Mouse (Mus musculus) forebrain, postnatal 0 days (tissue): ENCODE results near the gene Plxna4. TPM values are rescaled to one million over a fixed set of nuclear protein-coding genes. Genes with fewer than 3 reads are reported as not detected.

Source experiments
- ATAC-seq: fragments of 200-750 bp; cut with Nextera tagmentation; 2 replicates; pipeline ENCODE4 v1.8.0; 2017; ENCODE audit warnings: mild to moderate bottlenecking, moderate library complexity
- DNase-seq: peaks from one replicate; pipeline ENCODE4 v3.0.0-alpha.2; 2015
- H3K27ac ChIP-seq: fragments of 300-500 bp; sonication (generic); 2 replicates; pipeline ENCODE4 v1.5.1; 2014; ENCODE audit warnings: low read depth, mild to moderate bottlenecking, antibody characterized with exemption, low read length, moderate library complexity, mixed read lengths
- H3K27me3 ChIP-seq: fragments of 300-500 bp; sonication (generic); 2 replicates; pipeline ENCODE4 v1.6.1; 2014; ENCODE audit warnings: mild to moderate bottlenecking, low read length, mixed read lengths; ENCODE audit not compliant: insufficient read depth
- H3K36me3 ChIP-seq: fragments of 300-500 bp; sonication (generic); 2 replicates; pipeline ENCODE4 v1.6.1; 2014; ENCODE audit warnings: mild to moderate bottlenecking, moderate library complexity; ENCODE audit not compliant: insufficient read depth
- H3K4me1 ChIP-seq: fragments of 300-500 bp; sonication (generic); 2 replicates; pipeline ENCODE4 v1.6.1; 2014; ENCODE audit warnings: antibody characterized with exemption; ENCODE audit not compliant: insufficient read depth
- H3K4me2 ChIP-seq: fragments of 300-500 bp; sonication (generic); 2 replicates; pipeline ENCODE4 v1.6.1; 2014; ENCODE audit warnings: low read depth, mild to moderate bottlenecking, moderate library complexity
- H3K4me3 ChIP-seq: fragments of 300-500 bp; sonication (generic); 2 replicates; pipeline ENCODE4 v1.5.1; 2014; ENCODE audit warnings: low read depth, low read length, mixed read lengths
- H3K9ac ChIP-seq: fragments of 300-500 bp; sonication (generic); 2 replicates; pipeline ENCODE4 v1.6.1; 2014; ENCODE audit warnings: mild to moderate bottlenecking
- H3K9me3 ChIP-seq: fragments of 300-500 bp; sonication (generic); 2 replicates; pipeline ENCODE4 v1.6.1; 2016; ENCODE audit warnings: low read length
- CTCF ChIP-seq: sonication (generic); IDR thresholded peaks from 2 replicates; pipeline ENCODE4 v1.5.1; 2016; ENCODE audit warnings: antibody characterized with exemption, control low read depth, low read depth
- WGBS: fragments of 180-500 bp; shearing (Covaris S2); extraction: QIAGEN DNeasy Blood & Tissue Kit; methylation state at CpG from one replicate; pipeline ENCODE4 v1.1.7; 2014; 5-methylcytosine and 5-hydroxymethylcytosine counted together
- polyA plus RNA-seq: library from polyadenylated mRNA; unstranded; fragments of >200 nt; fragmentation: Nextera tagmentation; extraction: Ambion mirVana; gene quantifications from 2 replicates; pipeline ENCODE4 v1.2.1, GENCODE M21; 2015
- total RNA-seq: library from RNA; depleted of rRNA; stranded (reverse); fragments of >200 nt; gene quantifications from 2 replicates; pipeline ENCODE4 v1.2.3, GENCODE M21; 2014

Gene Plxna4
- total and polyA plus RNA-seq, 2 experiments from 2014 or later = 12.0 to 51.5 TPM

DNA sequence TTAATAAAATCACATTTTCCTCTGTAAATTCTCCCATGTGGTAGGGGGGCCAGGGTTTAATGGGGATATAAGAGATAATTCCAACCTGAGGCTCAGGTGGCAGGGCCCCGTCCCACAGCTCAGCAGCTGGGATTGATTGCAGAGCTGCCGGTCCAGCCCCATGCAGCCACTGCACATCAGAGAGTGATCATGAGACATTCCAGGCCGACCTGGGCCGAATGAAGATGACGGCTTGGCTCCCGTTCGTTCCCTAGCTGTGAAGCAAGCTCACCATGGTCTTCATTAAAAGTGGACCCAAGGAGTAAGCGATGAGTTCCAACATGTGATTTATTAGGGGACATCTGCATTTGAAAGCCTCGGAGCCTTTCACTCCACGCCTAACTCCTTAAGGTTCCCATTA is 206.5 kb downstream of the Plxna4 start:
- Histone ChIP-seq H3K4me2 (no peak overlapping the region), H3K9me3 (no peaks in the 10 kb centered on the region), H3K36me3 (no peaks in the 10 kb centered on the region), H3K9ac (no peak overlapping the region), H3K27ac (no peak overlapping the region), H3K4me1 (peaks cover 21% of the 10 kb centered on the region), H3K4me3 (no peak overlapping the region), H3K27me3 (no peaks in the 10 kb centered on the region)
- TF ChIP-seq CTCF = no peak
- DNase-seq (no peak), ATAC-seq (no peak)
- 61% methylated on average over 10 of the region's 10 CpGs for WGBS

DNA sequence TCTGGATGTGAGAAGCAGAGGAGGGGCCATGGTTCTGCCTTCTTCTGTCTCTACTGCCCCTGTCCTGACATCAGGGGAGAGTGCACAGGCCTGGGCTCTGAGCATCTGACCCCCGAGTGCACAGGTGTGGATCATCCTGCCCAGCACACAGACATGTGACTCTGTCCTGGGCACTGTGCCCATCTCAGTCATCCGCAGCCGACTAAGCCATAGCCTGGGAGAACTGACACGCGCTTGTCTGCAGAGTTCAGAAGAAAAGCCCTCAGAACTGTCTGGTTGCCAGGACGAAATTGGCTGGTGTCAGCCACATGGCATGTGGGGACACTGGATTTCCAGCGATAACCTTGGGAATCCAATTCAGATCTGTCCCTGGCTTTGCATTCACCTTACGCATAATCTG is 210.8 kb downstream of the Plxna4 start:
- no peaks in the 10 kb centered on the region for H3K9me3 ChIP-seq
- no peak overlapping the region for H3K4me3 ChIP-seq
- peaks cover 8% of the 10 kb centered on the region for H3K4me1 ChIP-seq
- no peak overlapping the region for H3K4me2 ChIP-seq
- DNase-seq = no peak
- no peak for ATAC-seq
- no peaks in the 10 kb centered on the region for H3K27me3 ChIP-seq
- H3K27ac ChIP-seq = 0 out of 2 replicates have a peak overlapping the region, but pooled peaks have one; percentile 4
- WGBS = 41% methylated on average over 8 of the region's 8 CpGs
- H3K9ac ChIP-seq = no peak overlapping the region
- H3K36me3 ChIP-seq = no peaks in the 10 kb centered on the region
- no peak for TF ChIP-seq CTCF

DNA sequence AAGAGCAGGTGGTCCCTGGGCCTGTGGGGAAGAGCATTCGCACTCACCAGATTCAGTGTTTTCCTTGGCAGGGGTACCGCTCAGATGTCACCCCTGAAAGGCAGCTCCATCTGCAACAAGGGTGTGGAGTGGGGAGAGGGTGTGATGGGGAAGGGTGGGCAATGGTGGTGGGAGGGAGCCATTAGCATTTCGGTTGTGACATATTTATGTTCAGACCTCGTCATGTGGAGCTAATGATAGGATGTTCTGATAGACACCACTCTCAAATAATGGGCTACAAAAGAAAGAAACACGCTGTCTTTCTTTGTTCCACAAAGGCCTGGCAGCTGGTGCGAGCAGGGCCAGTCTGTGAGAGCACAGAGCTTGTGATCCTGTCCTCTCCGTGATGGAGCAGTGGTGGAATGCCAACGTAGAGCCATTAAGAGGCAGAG is 214.0 kb downstream of the Plxna4 start:
- Histone ChIP-seq H3K4me1 (peaks cover 8% of the 10 kb centered on the region), H3K9ac (no peak overlapping the region), H3K27ac (peak overlapping the region; percentile 59; the same call in 1 of the 2 replicates), H3K4me3 (no peak overlapping the region), H3K27me3 (no peaks in the 10 kb centered on the region), H3K9me3 (no peaks in the 10 kb centered on the region), H3K36me3 (no peaks in the 10 kb centered on the region), H3K4me2 (no peak overlapping the region)
- ATAC-seq = peak; percentile 93
- no peak for TF ChIP-seq CTCF
- DNase-seq = peak; percentile 85
- WGBS = 25% methylated on average over 8 of the region's 8 CpGs

DNA sequence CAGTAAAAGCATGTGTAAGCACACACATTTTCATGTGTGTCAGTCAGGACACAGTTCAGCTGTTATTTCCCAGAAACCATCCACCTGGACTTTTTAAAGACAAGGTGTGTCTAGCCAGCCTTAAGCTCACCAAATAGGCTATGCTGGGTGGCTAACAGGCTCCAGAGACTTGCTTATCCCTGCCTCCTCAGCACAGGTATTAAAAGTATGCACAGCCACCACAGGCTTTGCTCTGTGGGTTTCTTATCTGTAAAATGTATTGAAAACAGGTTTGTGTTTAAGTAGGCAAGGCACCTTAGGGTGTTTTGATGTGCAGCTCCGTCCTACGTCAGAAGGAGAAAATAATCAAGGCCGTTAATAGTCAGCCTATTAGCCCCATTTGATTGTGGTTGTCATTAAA is 218.9 kb downstream of the Plxna4 start:
- no peak overlapping the region for H3K9ac ChIP-seq
- no peaks in the 10 kb centered on the region for H3K9me3 ChIP-seq
- H3K4me2 ChIP-seq = no peak overlapping the region
- H3K27me3 ChIP-seq = no peaks in the 10 kb centered on the region
- no peak overlapping the region for H3K4me3 ChIP-seq
- H3K36me3 ChIP-seq = no peaks in the 10 kb centered on the region
- no peaks in the 10 kb centered on the region for H3K4me1 ChIP-seq
- DNase-seq (no peak), ATAC-seq (no peak)
- 83% methylated on average over 3 of the region's 3 CpGs for WGBS
- H3K27ac ChIP-seq = no peak overlapping the region
- TF ChIP-seq CTCF = no peak

DNA sequence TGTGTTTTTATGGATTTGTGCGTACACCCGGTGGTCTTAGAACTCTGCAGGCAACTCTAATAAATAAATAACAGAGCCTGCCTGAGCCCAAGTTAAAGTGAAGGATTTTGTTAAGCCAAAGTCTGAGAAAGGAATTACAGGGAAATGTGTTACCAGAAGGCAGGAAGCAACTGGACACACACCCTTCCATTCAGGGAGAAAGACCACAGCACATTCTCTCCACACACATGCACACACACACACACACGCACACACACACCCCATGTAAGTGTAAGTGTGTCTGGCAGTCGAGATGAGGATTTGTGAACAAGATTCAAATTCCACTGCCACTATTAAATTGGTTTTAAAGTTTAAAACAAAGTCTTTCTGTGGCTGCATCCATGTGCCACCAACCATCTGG is 219.6 kb downstream of the Plxna4 start:
- ATAC-seq = no peak
- Histone ChIP-seq H3K9me3 (no peaks in the 10 kb centered on the region), H3K27me3 (no peaks in the 10 kb centered on the region), H3K27ac (no peak overlapping the region), H3K9ac (no peak overlapping the region), H3K4me3 (no peak overlapping the region), H3K4me2 (no peak overlapping the region), H3K4me1 (0 out of 2 replicates have a peak, but pooled peaks cover 3% of the 10 kb centered on the region), H3K36me3 (no peaks in the 10 kb centered on the region)
- 83% methylated on average over 4 of the region's 4 CpGs for WGBS
- TF ChIP-seq CTCF = no peak
- no peak for DNase-seq

DNA sequence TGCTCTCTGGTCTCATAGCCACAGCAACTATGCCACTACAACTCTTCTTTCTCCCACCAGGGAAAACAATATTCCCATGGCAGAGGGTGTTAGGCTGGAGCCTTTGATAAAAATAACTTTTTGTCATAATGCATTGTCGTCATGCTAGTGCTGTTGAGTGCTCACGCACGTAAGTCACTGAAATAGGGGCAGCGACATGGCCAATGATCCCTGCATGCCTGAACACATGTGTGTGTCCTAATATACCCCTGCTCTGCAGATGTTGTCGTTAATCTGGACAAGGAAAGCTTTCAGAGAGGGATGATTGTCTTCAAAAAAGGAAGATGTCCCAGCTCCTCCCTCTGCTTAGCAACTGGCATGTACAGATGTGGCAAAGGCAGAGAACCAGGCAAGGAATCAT is 223.1 kb downstream of the Plxna4 start:
- Histone ChIP-seq H3K4me1 (0 out of 2 replicates have a peak, but pooled peaks cover 5% of the 10 kb centered on the region), H3K9ac (no peak overlapping the region), H3K4me3 (no peak overlapping the region), H3K9me3 (no peaks in the 10 kb centered on the region), H3K27ac (no peak overlapping the region), H3K27me3 (no peaks in the 10 kb centered on the region), H3K4me2 (no peak overlapping the region), H3K36me3 (no peaks in the 10 kb centered on the region)
- no peak for DNase-seq
- no peak for ATAC-seq
- no peak for TF ChIP-seq CTCF
- WGBS = 84% methylated on average over 5 of the region's 5 CpGs

DNA sequence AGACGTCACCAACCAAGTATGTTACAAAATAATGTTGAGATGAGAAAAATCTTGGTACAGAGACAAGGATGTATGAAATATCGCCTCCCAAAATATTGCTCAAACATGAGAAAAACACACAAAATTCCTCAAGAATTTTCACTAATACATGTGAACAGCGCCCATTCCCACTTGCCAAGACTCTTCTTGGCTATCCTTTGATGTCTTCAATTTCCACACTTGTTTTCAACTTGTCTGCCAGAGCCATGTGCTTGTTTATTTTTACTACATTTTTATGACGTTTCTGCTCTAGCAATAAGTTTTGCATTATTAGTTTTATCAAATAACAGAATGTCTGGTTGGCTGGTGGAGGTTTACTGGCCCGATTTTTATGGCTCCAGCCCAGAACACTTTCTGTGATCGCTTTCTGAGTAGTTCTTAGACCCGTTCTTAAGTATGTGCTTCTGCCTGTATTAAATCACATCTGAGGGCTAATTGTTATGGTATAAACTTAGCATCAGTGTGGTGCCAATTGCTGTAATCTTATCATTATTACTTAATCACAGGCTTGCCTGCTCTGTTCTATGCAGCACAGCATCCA is 224.4 kb downstream of the Plxna4 start:
- Histone ChIP-seq H3K36me3 (no peaks in the 10 kb centered on the region), H3K4me1 (0 out of 2 replicates have a peak, but pooled peaks cover 5% of the 10 kb centered on the region), H3K27me3 (no peaks in the 10 kb centered on the region), H3K4me3 (no peak overlapping the region), H3K4me2 (no peak overlapping the region), H3K9me3 (no peaks in the 10 kb centered on the region), H3K9ac (no peak overlapping the region), H3K27ac (no peak overlapping the region)
- ATAC-seq (no peak), DNase-seq (peak; percentile 48)
- no peak for TF ChIP-seq CTCF
- 53% methylated on average over 7 of the region's 7 CpGs for WGBS
